Mouse (Mus musculus) forebrain, embryonic 11.5 days (tissue): ENCODE results near the gene Axl. TPM values are rescaled to one million over a fixed set of nuclear protein-coding genes. Genes with fewer than 3 reads are reported as not detected.

Experiments
- ATAC-seq: fragments of 200-750 bp; cut with Nextera tagmentation; replicated peaks from 2 replicates; pipeline ENCODE4 v1.8.0; 2017; ENCODE audit warnings: moderate TSS enrichment; ENCODE audit not compliant: low FRiP score
- DNase-seq: peaks from one replicate; pipeline ENCODE4 v3.0.0-alpha.2; 2017; ENCODE audit warnings: low spot score
- H3K27ac ChIP-seq: fragments of 300-500 bp; sonication (generic); 2 replicates; pipeline ENCODE4 v1.5.1; 2014; ENCODE audit warnings: low read depth, low read length
- H3K27me3 ChIP-seq: fragments of 300-500 bp; sonication (generic); 2 replicates; pipeline ENCODE4 v1.6.1; 2014; ENCODE audit warnings: mild to moderate bottlenecking, low read length, mixed read lengths; ENCODE audit not compliant: control insufficient read depth, insufficient read depth
- H3K36me3 ChIP-seq: fragments of 300-500 bp; sonication (generic); 2 replicates; pipeline ENCODE4 v1.6.1; 2014; ENCODE audit warnings: mild to moderate bottlenecking, low read length, moderate library complexity, mixed read lengths; ENCODE audit not compliant: control insufficient read depth, insufficient read depth
- H3K4me1 ChIP-seq: fragments of 300-500 bp; sonication (generic); replicated peaks from 2 replicates; pipeline ENCODE4 v1.6.1; 2014; ENCODE audit warnings: low read length, mixed read lengths; ENCODE audit not compliant: control insufficient read depth, insufficient read depth
- H3K4me2 ChIP-seq: fragments of 300-500 bp; sonication (generic); 2 replicates; pipeline ENCODE4 v1.6.1; 2014; ENCODE audit warnings: low read depth, mild to moderate bottlenecking, low read length, moderate library complexity, mixed read lengths; ENCODE audit not compliant: severe bottlenecking
- H3K4me3 ChIP-seq: fragments of 300-500 bp; sonication (generic); 2 replicates; pipeline ENCODE4 v1.5.1; 2014; ENCODE audit warnings: low read depth, low read length
- H3K9ac ChIP-seq: fragments of 300-500 bp; sonication (generic); 2 replicates; pipeline ENCODE4 v1.6.1; 2014; ENCODE audit warnings: low read length
- H3K9me3 ChIP-seq: fragments of 300-500 bp; sonication (generic); 2 replicates; pipeline ENCODE4 v1.6.1; 2016; ENCODE audit warnings: low read length, mixed read lengths; ENCODE audit not compliant: control insufficient read depth
- WGBS: fragments of 180-500 bp; shearing (Covaris S2); extraction: QIAGEN DNeasy Blood & Tissue Kit; methylation state at CpG from one replicate; pipeline ENCODE4 v1.1.7; 2014; 5-methylcytosine and 5-hydroxymethylcytosine counted together
- polyA plus RNA-seq: library from polyadenylated mRNA; unstranded; fragments of >200 nt; fragmentation: Nextera tagmentation; extraction: Ambion mirVana; gene quantifications from 2 replicates; pipeline ENCODE4 v1.2.1, GENCODE M21; 2014

Gene Axl
- polyA plus RNA-seq, 1 experiment from 2014 or later: 37.2 TPM

DNA sequence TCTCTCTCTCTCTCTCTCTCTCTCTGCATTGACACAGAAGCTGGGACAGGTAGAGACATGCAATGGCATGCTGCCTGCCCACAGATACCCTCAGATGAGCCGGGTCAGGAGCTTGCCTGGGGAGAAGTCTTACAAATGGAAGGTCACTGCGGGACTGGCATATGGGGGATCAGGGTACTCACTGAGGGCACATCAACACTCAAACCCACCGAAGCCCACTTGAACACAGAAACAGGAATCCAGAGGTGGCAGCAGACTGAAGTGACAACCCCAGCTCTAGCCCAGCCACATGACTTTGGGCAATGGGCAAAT is 580 bp upstream of the Axl start:
- no peaks in the 10 kb centered on the region for H3K9me3 ChIP-seq
- WGBS: 33% methylated on average over 3 of the region's 3 CpGs
- H3K27ac ChIP-seq: no peak overlapping the region
- no peak overlapping the region for H3K9ac ChIP-seq
- ATAC-seq (0 out of 2 replicates have a peak, but pooled peaks have one; percentile 18), DNase-seq (no peak)
- peaks cover 7% of the 10 kb centered on the region; the same call in 1 of the 2 replicates for H3K4me1 ChIP-seq
- peak overlapping the region; percentile 79 for H3K4me2 ChIP-seq
- no peaks in the 10 kb centered on the region for H3K27me3 ChIP-seq
- peak overlapping the region; percentile 51 for H3K4me3 ChIP-seq
- no peaks in the 10 kb centered on the region for H3K36me3 ChIP-seq

DNA sequence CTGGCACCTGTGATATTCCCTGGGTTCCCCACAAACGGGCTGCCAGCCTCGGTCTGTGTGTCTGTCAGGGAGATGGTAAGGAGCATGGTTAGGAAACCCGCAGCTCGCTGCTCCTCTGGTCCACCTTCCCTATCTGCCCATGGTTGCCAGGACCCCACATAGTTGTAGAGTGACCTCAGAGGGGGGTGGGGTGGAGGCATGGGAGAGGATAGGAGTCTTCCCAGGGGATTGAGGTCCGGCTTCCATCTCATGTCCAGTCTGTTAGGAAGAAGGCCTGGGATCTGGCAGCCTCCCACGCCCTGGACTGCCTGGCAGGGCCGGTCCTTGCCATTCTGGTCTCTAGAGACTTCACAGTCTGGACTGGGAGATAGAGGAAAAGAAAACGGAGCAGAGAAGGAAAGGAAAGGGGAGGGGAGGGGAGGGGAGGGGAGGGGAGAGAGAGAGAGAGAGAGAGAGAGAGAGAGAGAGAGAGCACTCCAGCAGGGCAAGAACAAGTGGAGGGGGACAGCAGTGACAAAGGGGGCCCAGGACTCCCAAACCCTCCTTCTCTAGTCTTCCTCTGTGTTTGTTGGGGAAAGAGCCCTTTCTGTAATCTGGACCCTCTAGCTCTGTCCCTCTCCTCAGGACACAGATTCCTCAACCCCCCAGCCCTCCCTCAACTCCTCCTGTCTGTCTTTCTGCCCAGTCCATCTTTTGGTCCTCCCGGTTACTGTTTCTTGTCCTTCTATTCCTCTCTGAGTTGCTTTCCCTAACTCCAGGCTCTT is 867 bp downstream of the Axl start:
- peak overlapping the region; percentile 79 for H3K4me2 ChIP-seq
- no peaks in the 10 kb centered on the region for H3K27me3 ChIP-seq
- H3K4me3 ChIP-seq: peak overlapping the region; percentile 51
- ATAC-seq (peak; percentile 56), DNase-seq (no peak)
- H3K4me1 ChIP-seq: peaks cover 7% of the 10 kb centered on the region; the same call in 1 of the 2 replicates
- no peak overlapping the region for H3K27ac ChIP-seq
- 25% methylated on average over 8 of the region's 9 CpGs for WGBS
- no peaks in the 10 kb centered on the region for H3K9me3 ChIP-seq
- H3K9ac ChIP-seq: peak overlapping the region; percentile 71
- H3K36me3 ChIP-seq: no peaks in the 10 kb centered on the region

GRCm38 (mm10) chr7:25786974-25787373 is 1.5 kb downstream of the Axl start:
- H3K27ac ChIP-seq: no peak overlapping the region
- DNase-seq: no peak

DNA sequence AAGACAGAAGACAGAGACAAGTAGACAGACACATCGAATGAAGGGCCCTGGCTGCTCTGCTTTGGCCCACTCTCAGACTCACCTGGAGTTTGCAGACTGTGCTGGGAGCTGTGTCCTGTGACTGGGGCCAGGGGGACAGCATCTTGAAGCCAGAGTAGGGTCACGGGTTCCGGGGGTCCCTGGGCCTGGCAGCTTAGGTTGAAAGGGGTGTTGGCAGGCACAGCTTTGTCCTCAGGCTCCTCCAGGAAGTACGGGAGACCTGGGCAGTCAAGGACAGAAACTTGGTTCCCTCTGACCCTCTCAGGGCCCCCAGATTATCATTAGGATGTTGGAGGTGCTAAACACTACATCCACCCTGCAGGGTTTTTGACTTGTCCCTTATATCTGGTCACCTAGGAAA is 2.8 kb downstream of the Axl start:
- H3K4me3 ChIP-seq: no peak overlapping the region
- ATAC-seq: no peak
- WGBS: 66% methylated on average over 4 of the region's 4 CpGs
- no peak overlapping the region for H3K9ac ChIP-seq
- H3K4me1 ChIP-seq: peaks cover 11% of the 10 kb centered on the region; the same call in 1 of the 2 replicates
- H3K9me3 ChIP-seq: no peaks in the 10 kb centered on the region
- no peak overlapping the region for H3K4me2 ChIP-seq
- H3K27ac ChIP-seq: no peak overlapping the region
- no peak for DNase-seq
- no peaks in the 10 kb centered on the region for H3K36me3 ChIP-seq
- no peaks in the 10 kb centered on the region for H3K27me3 ChIP-seq

More at GRCm38 (mm10) chr7:25786974-25787373, 1.5 kb downstream of the Axl start:
- peak overlapping the region; percentile 20; the same call in 1 of the 2 replicates for H3K9ac ChIP-seq
- H3K27me3 ChIP-seq: no peaks in the 10 kb centered on the region
- no peak overlapping the region; the same call in 1 of the 2 replicates for H3K4me2 ChIP-seq
- ATAC-seq: no peak
- no peaks in the 10 kb centered on the region for H3K9me3 ChIP-seq
- H3K36me3 ChIP-seq: no peaks in the 10 kb centered on the region
- WGBS: 66% methylated on average over 4 of the region's 4 CpGs
- peaks cover 7% of the 10 kb centered on the region; the same call in 1 of the 2 replicates for H3K4me1 ChIP-seq
- H3K4me3 ChIP-seq: no peak overlapping the region

DNA sequence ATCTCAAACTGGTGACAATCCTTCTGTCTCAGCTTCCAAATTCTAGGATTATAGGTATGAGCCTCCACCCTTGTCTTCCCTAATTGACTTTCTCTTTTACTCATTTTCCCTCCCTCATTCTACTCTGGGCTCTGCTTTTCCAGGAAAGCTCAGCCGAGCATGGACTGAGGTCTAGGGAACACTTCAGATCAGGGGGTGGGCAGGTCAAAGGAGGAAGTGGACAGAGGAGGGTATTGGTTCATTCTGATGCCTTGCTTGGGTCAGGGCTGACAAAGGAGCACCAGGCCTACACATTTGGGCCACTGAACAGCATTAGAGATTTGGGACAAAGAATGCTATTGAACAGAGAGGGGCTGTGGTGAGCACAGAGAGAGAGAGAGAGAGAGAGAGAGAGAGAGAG is 3.7 kb downstream of the Axl start:
- DNase-seq: no peak
- no peak overlapping the region for H3K27ac ChIP-seq
- peaks cover 11% of the 10 kb centered on the region; the same call in 1 of the 2 replicates for H3K4me1 ChIP-seq
- no peak overlapping the region for H3K4me3 ChIP-seq
- H3K27me3 ChIP-seq: no peaks in the 10 kb centered on the region
- H3K9ac ChIP-seq: no peak overlapping the region
- ATAC-seq: no peak
- 25% methylated on average over 1 of the region's 1 CpGs for WGBS
- H3K9me3 ChIP-seq: no peaks in the 10 kb centered on the region
- H3K36me3 ChIP-seq: no peaks in the 10 kb centered on the region
- H3K4me2 ChIP-seq: no peak overlapping the region

- DNase-seq (no peak), ATAC-seq (no peak)
- H3K27ac ChIP-seq: no peak overlapping the region
- H3K4me3 ChIP-seq: no peak overlapping the region
- H3K27me3 ChIP-seq: no peaks in the 10 kb centered on the region
- WGBS: 69% methylated on average over 8 of the region's 8 CpGs
- no peak overlapping the region for H3K4me2 ChIP-seq
- no peaks in the 10 kb centered on the region for H3K36me3 ChIP-seq
- no peaks in the 10 kb centered on the region for H3K9me3 ChIP-seq
- peaks cover 9% of the 10 kb centered on the region; the same call in 1 of the 2 replicates for H3K4me1 ChIP-seq
- H3K9ac ChIP-seq: no peak overlapping the region
Observed at GRCm38 (mm10) chr7:25783746-25784145, 4.8 kb downstream of the Axl start.

DNA sequence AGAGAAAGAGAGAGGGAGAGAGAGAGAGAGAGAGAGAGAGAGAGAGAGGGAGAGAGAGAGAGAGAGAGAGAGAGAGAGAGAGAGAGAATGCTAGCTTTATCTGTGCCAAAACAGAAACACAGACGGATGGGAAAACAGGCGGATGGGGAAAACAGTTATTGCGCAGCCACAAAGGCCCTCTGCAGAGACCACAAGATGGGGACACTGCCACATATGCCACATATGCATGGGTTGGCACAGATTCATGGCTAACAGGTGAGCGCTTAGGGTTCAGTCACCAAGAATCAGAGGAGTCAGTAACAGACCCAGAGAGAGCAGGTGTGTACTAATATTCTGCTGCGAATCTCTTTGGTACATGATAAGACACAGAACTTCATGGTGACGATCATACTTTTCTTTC is 5.8 kb downstream of the Axl start:
- Histone ChIP-seq H3K9me3 (no peaks in the 10 kb centered on the region), H3K4me2 (no peak overlapping the region), H3K27me3 (no peaks in the 10 kb centered on the region), H3K4me1 (peaks cover 7% of the 10 kb centered on the region; the same call in 1 of the 2 replicates), H3K4me3 (no peak overlapping the region), H3K27ac (no peak overlapping the region), H3K9ac (no peak overlapping the region), H3K36me3 (no peaks in the 10 kb centered on the region; the same call in 1 of the 2 replicates)
- DNase-seq (no peak), ATAC-seq (no peak)
- 91% methylated on average over 6 of the region's 6 CpGs for WGBS

DNA sequence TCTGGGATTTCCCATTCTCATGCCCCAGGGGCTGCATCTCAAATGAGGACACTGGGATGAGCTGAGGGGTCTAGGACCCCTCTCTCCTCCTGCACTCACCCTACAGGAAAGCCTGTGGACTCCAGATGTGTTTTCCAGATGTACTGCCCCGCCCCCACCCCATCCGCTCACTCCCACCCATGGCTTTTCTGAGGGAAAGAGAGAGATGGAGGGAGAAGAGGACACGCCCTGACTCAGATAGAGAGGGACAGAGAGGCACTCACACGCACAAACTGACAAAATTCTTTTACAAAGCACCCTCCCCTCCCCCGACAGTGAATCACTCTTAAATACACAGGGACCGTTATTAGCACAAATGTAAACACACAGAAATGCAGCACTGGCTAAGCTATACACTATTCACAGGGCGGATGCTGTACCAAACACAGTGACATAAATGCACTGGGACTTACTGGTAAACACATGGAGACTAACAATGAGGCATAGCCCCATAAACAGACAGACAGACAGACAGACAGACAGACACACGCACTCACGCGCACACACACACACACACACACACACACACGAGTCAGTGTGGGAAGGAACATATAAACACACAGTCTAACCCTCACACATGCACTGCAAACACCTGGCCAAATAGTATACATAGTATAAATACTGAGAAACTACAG is 6.4 kb downstream of the Axl start:
- peak; percentile 12; the same call in 1 of the 2 replicates for ATAC-seq
- WGBS: 56% methylated on average over 11 of the region's 11 CpGs
- Histone ChIP-seq H3K9ac (peak overlapping the region; percentile 32; the same call in 1 of the 2 replicates), H3K4me3 (no peak overlapping the region), H3K27ac (no peak overlapping the region), H3K36me3 (no peaks in the 10 kb centered on the region; the same call in 1 of the 2 replicates), H3K9me3 (no peaks in the 10 kb centered on the region), H3K4me1 (peaks cover 4% of the 10 kb centered on the region; the same call in 1 of the 2 replicates), H3K27me3 (no peaks in the 10 kb centered on the region), H3K4me2 (peak overlapping the region; percentile 33)
- DNase-seq: no peak
